Mouse (Mus musculus) central nervous system, embryonic 14 days (tissue): ENCODE results near the gene Snai3. TPM values are rescaled to one million over a fixed set of nuclear protein-coding genes. Genes with fewer than 3 reads are reported as not detected.

Experiments
- polyA plus RNA-seq: library from polyadenylated mRNA; depleted of rRNA; stranded (reverse); fragments of >200 nt; gene quantifications from 2 replicates; pipeline ENCODE4 v1.2.3, GENCODE M21; 2012; rRNA removed

Snai3 gene
- polyA plus RNA-seq, result 0.34 TPM in 1 of 2 replicates, not detected in the other

GRCm38 (mm10) chr8:122460524-122461472, at the start of gene Snai3:
Snai3 (minus strand) TSS chr8:122460733.

GRCm38 (mm10) chr8:122475580-122476320, 15.2 kb upstream of the Snai3 start, which contains the start of the genes Rnf166 and Ctu2:
Rnf166 (minus strand) TSS chr8:122476064.
Ctu2 (plus strand) TSS chr8:122476143.

GRCm38 (mm10) chr8:122443262-122444006, 17.1 kb downstream of the Snai3 start, which contains the start of gene Mvd:
Mvd (minus strand) TSS chr8:122443422.

GRCm38 (mm10) chr8:122432443-122433268, 27.9 kb downstream of the Snai3 start, which contains the start of gene Cyba:
Cyba (minus strand) TSS chr8:122432930.

GRCm38 (mm10) chr8:122421376-122422070, 39.0 kb downstream of the Snai3 start, which contains the start of gene Il17c:
Il17c (plus strand) TSS chr8:122422020.

Other genes with a start within 250 kb of the Snai3 start
- 7.2 and 13.5 TPM in 2 replicates for gene Zfpm1, start 178.6 kb downstream of the Snai3 start, polyA plus RNA-seq
- gene Trhr2, start 100.0 kb downstream of the Snai3 start, polyA plus RNA-seq, result 0.05 and 0.81 TPM in 2 replicates
- gene Zc3h18, start 84.1 kb downstream of the Snai3 start, polyA plus RNA-seq, result 50.7 and 56.9 TPM in 2 replicates
- gene Il17c, start 38.7 kb downstream of the Snai3 start, polyA plus RNA-seq, result 0.65 and 1.1 TPM in 2 replicates
- 26.5 and 39.1 TPM in 2 replicates for gene Cyba, start 27.8 kb downstream of the Snai3 start, polyA plus RNA-seq
- 50.6 and 51.9 TPM in 2 replicates for gene Mvd, start 17.3 kb downstream of the Snai3 start, polyA plus RNA-seq
- gene Rnf166, start 15.3 kb upstream of the Snai3 start, polyA plus RNA-seq, result 60.5 and 60.6 TPM in 2 replicates
- gene Ctu2, start 15.4 kb upstream of the Snai3 start, polyA plus RNA-seq, result 80.4 and 84.3 TPM in 2 replicates
- 13.7 and 28.0 TPM in 2 replicates for gene Piezo1, start 90.6 kb upstream of the Snai3 start, polyA plus RNA-seq
- 30.7 and 34.3 TPM in 2 replicates for gene Cdt1, start 107.3 kb upstream of the Snai3 start, polyA plus RNA-seq
- 116 and 124 TPM in 2 replicates for gene Aprt, start 116.2 kb upstream of the Snai3 start, polyA plus RNA-seq
- 6.0 and 7.0 TPM in 2 replicates for gene Galns, start 150.7 kb upstream of the Snai3 start, polyA plus RNA-seq
- gene Trappc2l, start 150.9 kb upstream of the Snai3 start, polyA plus RNA-seq, result 177 and 206 TPM in 2 replicates
- not detected in 2 replicates for gene Pabpn1l, start 162.0 kb upstream of the Snai3 start, polyA plus RNA-seq
- 13.5 and 17.0 TPM in 2 replicates for gene Cbfa2t3, start 238.4 kb upstream of the Snai3 start, polyA plus RNA-seq